Mouse (Mus musculus) adipocyte (in vitro differentiated cells): ENCODE data around the gene Ankrd23.
A peak's percentile ranks its signal among the peaks of the same experiment; 100 is the strongest.

Source experiments
- DNase-seq: peaks from one replicate; pipeline ENCODE4 v3.0.0-alpha.2; 2016; ENCODE audit warnings: low spot score

Ankrd23 gene

GRCm38 (mm10) chr1:36545845-36546600 is 9.3 kb upstream of the Ankrd23 start:
- DNase-seq, result no peak

DNA sequence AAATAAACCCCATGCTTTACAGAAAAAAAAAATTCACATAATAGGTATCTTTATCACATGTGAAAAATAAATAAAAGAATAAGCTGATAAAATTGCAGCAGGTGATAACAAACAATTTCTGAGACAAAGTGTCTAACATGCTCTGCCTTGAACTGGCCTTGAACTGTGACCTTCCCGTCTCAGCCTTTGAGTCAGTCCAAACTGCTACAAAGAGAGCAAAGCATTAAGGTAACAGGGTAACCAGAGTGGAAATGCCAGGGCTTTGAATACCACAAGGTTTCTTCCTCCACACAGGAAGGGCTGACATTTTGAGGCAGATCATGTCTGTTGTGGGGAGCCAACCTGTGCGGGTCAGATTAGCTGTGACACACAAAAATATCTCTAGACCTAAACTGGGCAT is 8.7 kb upstream of the Ankrd23 start:
- no peak for DNase-seq

DNA sequence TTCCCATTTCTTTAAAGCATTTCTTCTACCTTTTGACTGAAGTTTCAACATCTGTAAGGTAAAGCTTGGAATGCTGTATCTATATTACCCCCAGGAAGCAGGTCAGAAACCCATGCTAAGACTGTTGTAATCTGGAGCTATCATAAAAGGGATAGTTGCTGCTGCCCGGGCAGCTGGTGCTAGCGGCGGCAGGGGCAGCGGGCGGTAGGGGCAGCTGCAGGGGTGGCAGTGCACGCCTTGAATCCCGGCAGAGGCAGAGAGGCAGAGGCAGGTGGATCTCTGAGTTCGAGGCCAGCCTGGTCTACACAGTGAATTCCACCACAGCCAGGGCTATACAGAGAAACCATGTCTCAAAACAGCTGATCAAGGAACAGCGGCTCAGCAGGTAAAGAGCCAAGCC is 6.2 kb upstream of the Ankrd23 start:
- DNase-seq, result no peak

- DNase-seq, result no peak
Measured at GRCm38 (mm10) chr1:36541844-36542243, 5.2 kb upstream of the Ankrd23 start.

DNA sequence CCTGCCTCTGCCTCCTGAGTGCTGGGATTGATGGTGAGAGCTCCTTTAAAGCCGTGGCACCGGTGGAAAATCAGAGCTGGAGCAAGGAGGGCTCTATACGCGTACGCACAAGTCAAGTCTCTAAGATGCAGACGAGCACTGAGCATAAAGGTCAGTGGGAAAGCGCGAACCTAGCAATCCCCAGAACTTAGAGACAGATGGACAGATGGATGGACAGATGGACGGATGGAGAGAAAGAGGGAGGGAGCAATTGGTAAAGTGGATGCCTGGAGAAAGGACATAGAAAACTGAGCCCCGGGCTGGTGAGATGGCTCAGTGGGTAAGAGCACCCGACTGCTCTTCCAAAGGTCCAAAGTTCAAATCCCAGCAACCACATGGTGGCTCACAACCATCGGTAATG is 4.1 kb upstream of the Ankrd23 start:
- DNase-seq, result no peak

DNA sequence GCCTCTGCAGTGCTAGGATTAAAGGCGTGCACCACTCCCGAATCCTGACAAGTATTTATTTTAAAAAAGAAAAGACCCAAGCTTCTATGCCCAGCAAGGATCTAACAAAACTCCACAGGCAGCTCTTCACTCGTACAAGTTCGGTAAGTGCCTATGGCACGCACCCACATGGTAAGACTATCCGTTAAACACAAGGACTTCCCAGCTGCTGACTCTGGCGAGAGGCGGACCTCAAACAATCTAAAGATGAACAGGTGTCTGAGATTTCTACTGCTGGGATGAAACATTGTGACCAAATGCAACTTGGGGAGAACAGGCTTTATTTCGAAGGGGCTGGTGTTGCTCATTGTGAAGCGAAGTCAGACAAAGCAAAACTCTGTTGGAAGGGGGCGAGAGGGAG is 3.4 kb upstream of the Ankrd23 start:
- DNase-seq, result no peak

DNA sequence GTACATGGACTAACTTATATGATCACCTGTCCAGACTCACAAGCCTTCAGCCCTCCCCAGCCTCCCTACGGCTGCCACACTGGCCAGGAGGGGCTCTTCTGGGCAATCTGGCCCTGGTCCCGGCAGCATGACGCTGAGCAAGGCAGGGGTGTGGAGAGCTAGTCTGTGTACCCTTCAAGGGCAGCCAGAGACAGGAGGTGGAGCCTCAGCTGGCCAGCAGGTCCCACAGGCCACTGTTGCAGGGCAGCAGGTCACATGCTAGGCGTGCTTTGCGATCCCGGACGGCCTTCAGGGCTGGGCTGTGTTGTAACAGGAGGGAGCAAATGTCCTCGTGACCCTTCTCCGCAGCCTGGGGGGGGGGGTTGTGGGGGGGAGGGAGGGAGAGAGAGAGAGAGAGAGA is 2.5 kb upstream of the Ankrd23 start, which contains the start of gene Gm42417:
Gene Gm42417 (minus strand): TSS at position 244 of the 400 bp plus-strand sequence.
- DNase-seq, result no peak

- DNase-seq, result no peak
Measured at GRCm38 (mm10) chr1:36538727-36539126, 2.0 kb upstream of the Ankrd23 start.

DNA sequence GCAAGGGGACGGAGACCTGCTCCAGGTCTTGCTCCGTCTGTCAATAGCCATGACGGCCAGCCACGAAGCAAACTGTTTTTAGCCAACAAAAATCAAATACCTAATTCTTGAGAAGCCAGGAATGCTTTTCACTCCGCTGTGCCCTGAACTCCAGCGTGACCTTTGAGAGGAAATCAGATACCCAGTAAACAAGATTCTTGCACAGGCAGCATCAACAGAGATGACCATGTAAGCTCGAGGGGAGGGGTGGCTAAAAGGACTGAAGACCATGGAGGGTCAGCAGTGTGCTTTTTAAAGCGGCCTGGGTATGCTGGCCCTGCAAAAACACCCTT is 320 bp downstream of the Ankrd23 start:
- DNase-seq, result no peak

GRCm38 (mm10) chr1:36535477-36536396 is 946 bp downstream of the Ankrd23 start:
- peak; percentile 91 for DNase-seq

DNA sequence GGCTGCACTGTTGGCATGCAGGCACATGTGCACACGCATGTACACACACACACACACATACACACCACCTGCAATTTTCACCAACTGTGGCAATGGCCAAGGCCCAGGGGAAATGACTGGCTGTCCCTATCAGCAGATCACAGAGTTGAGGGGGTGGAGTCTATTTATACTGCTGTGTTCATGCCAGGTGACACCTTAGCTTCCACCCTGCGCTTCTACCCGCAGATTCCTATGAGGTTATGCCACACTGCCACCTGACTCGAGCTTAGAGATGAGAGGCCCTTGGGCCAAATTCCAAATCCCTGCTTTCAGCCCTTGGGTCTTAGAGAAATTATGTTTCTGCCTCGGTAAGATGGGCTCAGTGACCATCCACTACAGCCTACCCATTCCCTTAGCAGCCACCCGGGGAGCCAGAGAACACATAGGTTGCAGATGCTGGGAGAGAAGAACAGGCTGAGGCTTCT is 2.1 kb downstream of the Ankrd23 start:
- no peak for DNase-seq

DNA sequence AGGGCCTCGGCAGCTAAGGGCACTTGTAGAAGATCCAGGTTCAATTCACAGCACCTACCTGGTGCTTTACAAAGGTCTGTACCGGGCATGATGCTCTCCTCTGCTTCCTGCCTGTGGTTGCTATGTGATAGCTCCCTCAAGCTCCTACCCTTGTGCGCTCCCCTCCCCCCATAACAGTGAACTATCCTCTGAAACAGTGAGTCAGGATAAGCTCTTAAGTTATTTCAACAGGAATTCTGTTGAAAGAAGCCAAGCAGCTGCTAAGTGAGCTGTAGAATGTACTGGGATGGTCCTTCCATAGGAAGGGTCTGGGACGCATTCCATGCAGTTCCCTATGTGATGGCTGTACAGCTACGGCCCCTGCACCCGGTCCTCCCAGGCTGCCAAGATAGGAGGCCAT is 3.1 kb downstream of the Ankrd23 start:
- DNase-seq, result no peak

DNA sequence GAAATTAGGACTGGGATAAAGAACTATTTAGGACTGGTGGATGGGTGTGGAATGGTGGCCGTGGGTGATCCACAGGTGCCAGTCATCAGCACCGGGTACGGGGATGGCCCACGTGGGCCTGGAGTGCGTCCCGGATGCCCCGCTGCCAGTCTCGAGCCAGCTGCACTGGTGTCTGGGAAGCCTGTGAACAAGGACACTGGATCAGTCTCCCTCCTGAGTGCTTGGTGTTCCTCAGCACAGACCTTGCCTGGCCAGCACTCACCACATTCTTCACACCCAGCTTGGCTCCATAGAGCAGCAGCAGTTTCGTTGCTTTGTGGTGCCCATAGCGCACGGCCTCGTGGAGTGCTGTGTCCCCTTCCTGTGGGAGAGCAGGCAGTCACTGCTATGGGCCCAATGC is 5.2 kb downstream of the Ankrd23 start:
- DNase-seq, result no peak

DNA sequence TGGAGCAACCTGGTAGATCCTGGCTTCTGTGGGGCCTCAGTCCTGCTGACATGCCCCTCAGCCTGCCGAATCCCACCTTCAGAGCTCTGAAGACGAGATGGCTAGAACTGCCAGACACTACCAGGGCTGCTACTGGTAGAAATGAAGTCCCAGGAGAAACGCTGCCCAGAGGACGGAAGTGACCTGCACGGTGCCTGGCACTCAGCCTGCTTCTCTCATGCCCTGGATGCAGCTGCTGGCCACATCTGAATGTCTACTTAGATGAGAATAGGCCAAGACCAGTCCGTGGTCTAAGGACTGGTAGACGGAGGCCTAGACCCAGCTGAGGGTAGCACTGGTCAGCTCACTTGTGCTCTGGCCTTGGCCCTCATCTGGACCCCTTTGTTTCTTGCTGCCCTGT is 5.7 kb downstream of the Ankrd23 start:
- no peak for DNase-seq

DNA sequence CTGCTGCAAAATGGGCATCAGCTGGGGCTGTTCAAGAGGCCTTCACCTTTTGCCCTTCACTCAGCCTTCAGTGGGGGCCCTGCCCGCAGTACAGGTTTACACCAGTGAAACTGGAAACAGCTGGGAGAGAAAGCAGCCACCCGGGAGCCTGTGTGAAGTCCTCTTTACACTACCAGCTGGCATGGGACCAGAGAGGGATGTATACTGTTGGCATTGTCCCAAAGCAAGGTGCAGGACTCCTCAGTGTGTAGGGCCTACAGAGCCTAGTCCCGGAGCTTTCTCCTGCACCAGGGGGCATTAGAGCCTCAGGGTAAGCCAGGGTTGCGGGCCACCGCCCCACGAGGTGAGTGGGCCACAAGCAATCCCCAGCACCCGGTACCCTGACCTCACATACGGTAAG is 6.2 kb downstream of the Ankrd23 start:
- no peak for DNase-seq

- no peak for DNase-seq
Measured at GRCm38 (mm10) chr1:36529875-36530274, 6.8 kb downstream of the Ankrd23 start.

DNA sequence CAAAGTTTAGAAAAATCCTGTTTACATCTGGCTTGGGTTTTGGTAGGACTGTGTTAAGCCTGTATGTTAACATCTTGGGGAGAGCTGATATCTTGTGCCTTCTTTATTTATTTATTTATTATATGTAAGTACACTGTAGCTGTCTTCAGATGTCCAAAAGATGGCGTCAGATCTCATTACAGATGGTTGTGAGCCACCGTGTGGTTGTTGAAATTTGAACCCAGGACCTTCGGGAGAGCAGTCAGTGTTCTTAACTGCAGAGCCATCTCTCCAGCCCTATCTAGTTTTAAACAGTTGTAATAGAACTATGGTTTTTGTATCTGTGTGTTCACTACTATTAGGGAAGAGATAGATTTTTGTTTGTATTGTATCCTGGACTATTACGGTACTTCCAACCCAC is 7.4 kb downstream of the Ankrd23 start:
- no peak for DNase-seq

DNA sequence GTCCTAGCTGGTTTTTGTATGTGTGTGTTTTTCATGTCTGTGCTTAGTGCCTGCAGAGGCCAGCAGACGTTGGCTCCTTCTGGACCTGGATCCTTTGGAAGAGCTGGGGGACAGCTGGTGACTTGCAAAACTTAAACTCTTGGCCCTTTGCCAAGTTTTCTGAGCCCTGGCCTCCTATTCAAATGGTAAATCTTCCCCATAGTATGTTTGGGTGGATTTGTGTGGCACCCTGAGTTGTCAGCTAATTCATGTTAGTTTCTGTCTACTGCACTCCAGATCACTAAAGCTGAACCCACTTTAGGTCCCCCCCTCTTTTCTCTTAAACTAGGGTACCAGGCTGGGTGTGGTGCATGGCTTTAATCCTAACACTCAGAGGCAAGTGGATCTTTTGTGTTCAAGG is 8.3 kb downstream of the Ankrd23 start:
- DNase-seq, result peak; percentile 53

- DNase-seq, result no peak
Measured at GRCm38 (mm10) chr1:36526903-36527302, 9.8 kb downstream of the Ankrd23 start.

DNA sequence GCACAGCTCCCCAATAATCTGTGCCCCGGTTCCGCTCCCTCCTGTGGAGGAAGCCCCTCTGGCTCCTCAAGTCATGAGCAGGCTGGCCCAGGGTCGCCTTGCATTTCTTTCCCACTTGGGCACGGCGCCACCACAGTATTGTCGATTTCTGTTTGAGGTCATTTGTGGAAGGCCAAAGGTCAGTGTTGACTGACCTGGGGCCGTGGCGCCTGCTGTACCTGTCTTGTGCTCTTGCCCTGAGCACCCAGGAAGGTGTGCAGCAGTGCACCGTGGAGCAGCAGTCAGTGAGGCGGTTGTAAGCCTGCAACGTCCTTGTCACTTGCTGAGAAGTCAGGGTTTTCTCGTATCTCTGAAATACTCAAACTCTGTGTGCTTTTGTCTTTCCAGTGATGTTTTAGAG is 10.9 kb downstream of the Ankrd23 start:
- DNase-seq, result no peak

GRCm38 (mm10) chr1:36524058-36524457 is 12.6 kb downstream of the Ankrd23 start:
- no peak for DNase-seq

- no peak for DNase-seq
Measured at GRCm38 (mm10) chr1:36523332-36524013, 13.2 kb downstream of the Ankrd23 start.

DNA sequence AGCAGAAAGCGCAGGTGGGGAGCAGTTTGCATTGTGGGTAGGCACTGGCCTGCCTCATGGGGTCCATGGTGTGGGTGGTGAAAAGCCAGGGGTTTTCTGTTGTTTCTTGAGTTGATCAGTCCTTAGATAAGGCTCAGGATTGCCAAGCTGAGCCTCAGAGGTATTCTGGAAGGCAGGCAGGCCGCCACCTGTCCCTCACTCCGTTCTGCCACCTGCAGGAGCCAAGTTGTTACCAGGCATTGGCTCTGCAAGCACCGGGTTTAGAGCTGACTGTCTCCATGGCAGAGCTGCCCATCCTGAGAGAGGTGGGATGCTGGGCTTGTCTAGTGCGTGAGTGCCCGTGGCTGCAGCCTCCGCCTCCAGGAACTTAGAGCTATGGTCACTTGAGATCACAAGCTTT is 14.5 kb downstream of the Ankrd23 start:
- DNase-seq, result no peak
